Mouse (Mus musculus): ENCODE measurements at regions not wholly inside any gene's neighbourhood (a gene's known extent, or its start where the extent isn't known, plus 50 kb on each side); places are given as distances from the start of the nearest gene placed in this dataset.

GRCm38 (mm10) chr4:71524255-71524970 lies 233.4 kb downstream of the Gm11232 start:
- no peak overlapping the region for H3K27ac ChIP-seq
- no peak overlapping the region for H3K4me3 ChIP-seq (replicated peaks; ENCODE audit: low read length)
- H3K9me3 ChIP-seq (ENCODE audit: control insufficient read depth, low read length) = no peaks in the 10 kb centered on the region
- no peak for ATAC-seq (ENCODE audit: low FRiP score)
- no peak for DNase-seq (ENCODE audit: low spot score)
- H3K4me1 ChIP-seq (replicated peaks; ENCODE audit: control insufficient read depth, insufficient read depth, low read length) = no peaks in the 10 kb centered on the region
- no peaks in the 10 kb centered on the region for H3K36me3 ChIP-seq (replicated peaks; ENCODE audit: control insufficient read depth, insufficient read depth)
- no peak overlapping the region for H3K4me2 ChIP-seq (replicated peaks)
- no peak overlapping the region for H3K9ac ChIP-seq
- H3K27me3 ChIP-seq (ENCODE audit: control insufficient read depth, insufficient read depth, low read length) = peaks cover 3% of the 10 kb centered on the region; the same call in 1 of the 2 replicates
- WGBS = 89% methylated on average over 4 of the region's 4 CpGs

DNA sequence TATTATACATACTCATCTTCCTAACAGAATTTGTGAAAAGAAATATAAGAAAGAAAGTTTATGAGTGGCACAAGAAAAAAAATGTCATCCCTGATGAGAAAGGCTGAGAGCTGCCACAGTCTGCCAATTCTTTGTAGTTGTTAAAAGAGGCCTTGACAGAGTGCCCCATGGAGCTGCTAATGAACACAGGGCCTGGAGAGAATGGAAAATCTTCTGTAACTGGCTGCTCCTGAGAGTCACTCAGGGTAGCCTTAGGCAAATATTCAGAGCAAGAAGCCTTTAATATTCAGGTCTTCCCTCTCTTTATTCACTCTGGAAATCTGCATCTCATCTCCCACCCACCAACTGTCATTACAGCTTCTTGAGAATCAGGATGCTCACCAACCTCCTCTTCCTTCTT lies 237.0 kb downstream of the Gm11232 start:
- Histone ChIP-seq H3K4me3 (replicated peaks; ENCODE audit: low read length) (no peak overlapping the region), H3K36me3 (replicated peaks; ENCODE audit: control insufficient read depth, insufficient read depth) (no peaks in the 10 kb centered on the region), H3K9me3 (ENCODE audit: control insufficient read depth, low read length) (no peaks in the 10 kb centered on the region), H3K4me2 (replicated peaks) (no peak overlapping the region), H3K27me3 (ENCODE audit: control insufficient read depth, insufficient read depth, low read length) (peaks cover 3% of the 10 kb centered on the region; the same call in 1 of the 2 replicates), H3K9ac (no peak overlapping the region), H3K4me1 (replicated peaks; ENCODE audit: control insufficient read depth, insufficient read depth, low read length) (peaks cover 2% of the 10 kb centered on the region; the same call in 1 of the 2 replicates), H3K27ac (no peak overlapping the region)
- ATAC-seq (ENCODE audit: low FRiP score) = no peak
- no peak for DNase-seq (ENCODE audit: low spot score)

DNA sequence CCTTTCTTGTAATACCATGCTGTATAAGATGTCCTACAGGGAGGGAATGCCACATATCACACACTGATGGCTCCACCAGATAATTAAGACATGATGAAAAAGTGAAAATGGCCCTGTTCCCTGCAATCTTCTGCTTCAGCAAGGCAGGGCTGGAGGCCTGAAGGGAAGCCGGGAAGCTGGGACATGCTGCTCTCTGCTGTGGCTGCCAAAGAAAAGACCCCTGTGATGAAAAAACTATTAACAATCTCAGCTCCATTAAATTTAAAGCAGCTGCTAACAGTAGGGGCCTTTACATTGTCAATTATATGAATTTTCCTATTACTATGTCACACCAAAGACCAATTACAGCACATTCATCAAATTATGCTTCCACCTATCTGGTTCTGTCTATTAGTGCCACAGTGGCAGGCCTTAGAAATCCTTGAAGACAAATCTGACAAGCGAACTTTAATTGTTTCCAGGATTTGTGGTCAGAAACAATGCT lies 239.8 kb downstream of the Gm11232 start:
- H3K36me3 ChIP-seq (replicated peaks; ENCODE audit: control insufficient read depth, insufficient read depth) = no peaks in the 10 kb centered on the region
- WGBS = 26% methylated on average over 2 of the region's 2 CpGs

DNA sequence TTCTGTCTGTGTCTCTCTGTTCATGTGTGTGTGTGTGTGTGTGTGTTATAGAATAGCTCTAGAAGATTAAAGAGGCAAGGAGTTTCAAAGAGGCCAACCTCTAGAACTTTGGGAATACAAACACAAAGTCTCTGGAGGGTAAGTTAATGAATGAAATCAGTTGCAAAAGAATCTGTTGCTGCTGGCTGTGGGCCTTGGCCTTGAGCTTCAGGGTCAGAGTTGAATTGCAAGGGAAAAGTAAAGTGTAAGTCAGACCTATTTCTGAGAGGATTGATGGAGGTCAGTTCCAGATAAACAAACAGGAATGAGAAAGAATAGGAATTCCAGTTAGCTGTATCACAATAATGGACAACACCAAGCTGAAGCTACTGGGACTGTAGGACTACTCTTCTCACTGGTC lies 250.9 kb downstream of the Gm11232 start:
- Histone ChIP-seq H3K4me2 (replicated peaks) (no peak overlapping the region), H3K27me3 (ENCODE audit: control insufficient read depth, insufficient read depth, low read length) (no peaks in the 10 kb centered on the region), H3K9ac (no peak overlapping the region), H3K27ac (no peak overlapping the region), H3K36me3 (replicated peaks; ENCODE audit: control insufficient read depth, insufficient read depth) (no peaks in the 10 kb centered on the region), H3K4me3 (replicated peaks; ENCODE audit: low read length) (no peak overlapping the region), H3K9me3 (ENCODE audit: control insufficient read depth, low read length) (no peaks in the 10 kb centered on the region), H3K4me1 (replicated peaks; ENCODE audit: control insufficient read depth, insufficient read depth, low read length) (no peaks in the 10 kb centered on the region)
- no peak for DNase-seq (ENCODE audit: low spot score)
- no peak for ATAC-seq (ENCODE audit: low FRiP score)

More for the DNA sequence above, 239.8 kb downstream of the Gm11232 start:
- Histone ChIP-seq H3K27me3 (ENCODE audit: control insufficient read depth, insufficient read depth, low read length) (no peaks in the 10 kb centered on the region; the same call in 1 of the 2 replicates), H3K4me1 (replicated peaks; ENCODE audit: control insufficient read depth, insufficient read depth, low read length) (peaks cover 2% of the 10 kb centered on the region; the same call in 1 of the 2 replicates), H3K4me2 (replicated peaks) (no peak overlapping the region), H3K9ac (no peak overlapping the region), H3K9me3 (ENCODE audit: control insufficient read depth, low read length) (no peaks in the 10 kb centered on the region), H3K4me3 (replicated peaks; ENCODE audit: low read length) (no peak overlapping the region), H3K27ac (no peak overlapping the region)
- DNase-seq (ENCODE audit: low spot score) (peak; percentile 64), ATAC-seq (ENCODE audit: low FRiP score) (peak; percentile 90)

DNA sequence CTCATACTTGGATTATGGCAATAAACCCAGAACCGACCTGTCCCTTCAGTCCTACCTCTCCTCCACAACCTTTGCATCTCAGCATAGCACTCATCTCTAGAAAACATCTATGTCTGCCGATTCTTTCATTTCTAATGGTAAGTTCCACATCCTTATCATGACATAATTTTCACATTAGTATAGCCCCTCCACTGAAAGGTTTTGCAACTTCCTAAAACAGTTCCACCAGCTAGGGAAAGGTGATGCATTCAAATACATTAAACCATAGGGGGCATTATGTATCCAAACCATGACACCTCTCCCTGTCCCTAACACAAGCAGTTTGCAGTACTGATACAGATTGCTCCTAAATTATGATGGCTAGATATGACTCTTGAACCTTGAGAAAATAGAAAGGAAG lies 268.0 kb downstream of the Gm11232 start:
- no peak overlapping the region for H3K27ac ChIP-seq
- no peak for ATAC-seq (ENCODE audit: low FRiP score)
- H3K9ac ChIP-seq = no peak overlapping the region
- no peaks in the 10 kb centered on the region for H3K36me3 ChIP-seq (replicated peaks; ENCODE audit: control insufficient read depth, insufficient read depth)
- DNase-seq (ENCODE audit: low spot score) = no peak
- 93% methylated on average over 2 of the region's 2 CpGs for WGBS
- H3K4me1 ChIP-seq (replicated peaks; ENCODE audit: control insufficient read depth, insufficient read depth, low read length) = peaks cover 5% of the 10 kb centered on the region
- H3K4me2 ChIP-seq (replicated peaks) = no peak overlapping the region
- H3K27me3 ChIP-seq (ENCODE audit: control insufficient read depth, insufficient read depth, low read length) = peaks cover 5% of the 10 kb centered on the region; the same call in 1 of the 2 replicates
- no peak overlapping the region for H3K4me3 ChIP-seq (replicated peaks; ENCODE audit: low read length)
- H3K9me3 ChIP-seq (ENCODE audit: control insufficient read depth, low read length) = no peaks in the 10 kb centered on the region

GRCm38 (mm10) chr4:71488663-71489161 lies 269.1 kb downstream of the Gm11232 start:
- Histone ChIP-seq H3K9ac (no peak overlapping the region), H3K27ac (no peak overlapping the region), H3K27me3 (ENCODE audit: control insufficient read depth, insufficient read depth, low read length) (peaks cover 5% of the 10 kb centered on the region; the same call in 1 of the 2 replicates), H3K9me3 (ENCODE audit: control insufficient read depth, low read length) (no peaks in the 10 kb centered on the region), H3K4me2 (replicated peaks) (no peak overlapping the region), H3K4me3 (replicated peaks; ENCODE audit: low read length) (no peak overlapping the region), H3K36me3 (replicated peaks; ENCODE audit: control insufficient read depth, insufficient read depth) (no peaks in the 10 kb centered on the region), H3K4me1 (replicated peaks; ENCODE audit: control insufficient read depth, insufficient read depth, low read length) (peaks cover 11% of the 10 kb centered on the region)
- DNase-seq (ENCODE audit: low spot score) (no peak), ATAC-seq (ENCODE audit: low FRiP score) (no peak)
- 17% methylated on average over 2 of the region's 2 CpGs for WGBS

DNA sequence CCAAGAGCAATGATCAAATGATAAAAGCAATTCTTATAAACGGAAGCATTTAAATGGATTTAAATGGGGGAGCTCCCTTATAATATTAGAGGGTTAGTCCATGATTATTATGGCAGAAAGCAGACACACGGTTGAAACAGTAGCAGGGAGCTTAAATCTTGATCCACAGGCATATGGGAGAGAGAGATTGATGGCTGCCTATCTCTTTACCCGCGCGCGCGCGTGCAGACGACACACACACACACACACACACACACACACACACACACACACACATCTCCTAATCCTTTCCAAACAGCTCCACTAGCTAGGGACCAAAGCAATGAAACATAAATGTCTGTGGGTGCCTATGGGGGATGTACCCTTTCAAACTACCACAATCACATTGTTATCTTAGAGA lies 269.7 kb downstream of the Gm11232 start:
- H3K36me3 ChIP-seq (replicated peaks; ENCODE audit: control insufficient read depth, insufficient read depth) = no peaks in the 10 kb centered on the region
- peaks cover 5% of the 10 kb centered on the region; the same call in 1 of the 2 replicates for H3K27me3 ChIP-seq (ENCODE audit: control insufficient read depth, insufficient read depth, low read length)
- H3K9ac ChIP-seq = no peak overlapping the region
- H3K4me2 ChIP-seq (replicated peaks) = no peak overlapping the region
- 94% methylated on average over 9 of the region's 9 CpGs for WGBS
- H3K4me1 ChIP-seq (replicated peaks; ENCODE audit: control insufficient read depth, insufficient read depth, low read length) = peaks cover 17% of the 10 kb centered on the region
- ATAC-seq (ENCODE audit: low FRiP score) = no peak
- no peak overlapping the region for H3K27ac ChIP-seq
- no peak for DNase-seq (ENCODE audit: low spot score)
- H3K9me3 ChIP-seq (ENCODE audit: control insufficient read depth, low read length) = no peaks in the 10 kb centered on the region
- H3K4me3 ChIP-seq (replicated peaks; ENCODE audit: low read length) = no peak overlapping the region

- Histone ChIP-seq H3K9ac (no peak overlapping the region), H3K9me3 (ENCODE audit: control insufficient read depth, low read length) (no peaks in the 10 kb centered on the region), H3K27ac (no peak overlapping the region), H3K4me2 (replicated peaks) (no peak overlapping the region), H3K4me3 (replicated peaks; ENCODE audit: low read length) (no peak overlapping the region), H3K36me3 (replicated peaks; ENCODE audit: control insufficient read depth, insufficient read depth) (no peaks in the 10 kb centered on the region), H3K27me3 (ENCODE audit: control insufficient read depth, insufficient read depth, low read length) (peaks cover 13% of the 10 kb centered on the region; the same call in 1 of the 2 replicates), H3K4me1 (replicated peaks; ENCODE audit: control insufficient read depth, insufficient read depth, low read length) (peaks cover 17% of the 10 kb centered on the region)
- WGBS = 76% methylated on average over 2 of the region's 2 CpGs
- no peak for ATAC-seq (ENCODE audit: low FRiP score)
- no peak for DNase-seq (ENCODE audit: low spot score)
These were observed 276.8 kb downstream of the Gm11232 start for GRCm38 (mm10) chr4:71480960-71481359.

DNA sequence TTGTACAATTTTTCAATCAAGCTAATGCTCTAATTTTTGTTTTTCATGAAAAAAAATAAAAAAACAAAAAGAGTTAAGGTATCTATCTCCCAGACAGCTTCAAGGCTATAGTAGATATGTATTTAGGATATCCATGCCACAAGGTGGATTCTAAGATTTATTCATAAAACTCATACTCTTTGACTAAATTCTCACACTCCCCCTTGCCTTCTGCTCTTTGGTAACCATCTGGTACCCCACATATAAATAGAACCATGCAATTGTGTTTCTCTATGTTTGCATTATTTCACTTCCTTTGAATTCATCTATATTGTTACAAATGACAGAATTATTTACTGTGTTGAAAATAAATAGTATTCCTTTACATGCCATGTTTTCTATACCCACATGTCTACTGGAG lies 287.2 kb downstream of the Gm11232 start:
- no peak overlapping the region for H3K27ac ChIP-seq
- ATAC-seq (ENCODE audit: low FRiP score) = no peak
- no peaks in the 10 kb centered on the region for H3K36me3 ChIP-seq (replicated peaks; ENCODE audit: control insufficient read depth, insufficient read depth)

More for the DNA sequence above, 287.2 kb downstream of the Gm11232 start:
- Histone ChIP-seq H3K4me2 (replicated peaks) (no peak overlapping the region), H3K4me3 (replicated peaks; ENCODE audit: low read length) (no peak overlapping the region), H3K4me1 (replicated peaks; ENCODE audit: control insufficient read depth, insufficient read depth, low read length) (no peaks in the 10 kb centered on the region), H3K9me3 (ENCODE audit: control insufficient read depth, low read length) (no peaks in the 10 kb centered on the region), H3K27me3 (ENCODE audit: control insufficient read depth, insufficient read depth, low read length) (no peaks in the 10 kb centered on the region), H3K9ac (no peak overlapping the region)
- DNase-seq (ENCODE audit: low spot score) = no peak

All from hindbrain, embryonic 14.5 days (tissue).